Mouse (Mus musculus) activated CD4-positive, CD25-positive, alpha-beta regulatory T cell (primary cell): ENCODE data around the gene Gm21800. TPM values are rescaled to one million over a fixed set of nuclear protein-coding genes. Genes with fewer than 3 reads are reported as not detected.

ENCODE experiments used
- polyA plus RNA-seq, 2 experiments: library from polyadenylated mRNA; unstranded; fragments of 100-300 nt; shearing (Covaris generic); gene quantifications; one replicate each; pipeline ENCODE4 v1.2.1; 2017

Gm21800 gene
- not detected for polyA plus RNA-seq

DNA sequence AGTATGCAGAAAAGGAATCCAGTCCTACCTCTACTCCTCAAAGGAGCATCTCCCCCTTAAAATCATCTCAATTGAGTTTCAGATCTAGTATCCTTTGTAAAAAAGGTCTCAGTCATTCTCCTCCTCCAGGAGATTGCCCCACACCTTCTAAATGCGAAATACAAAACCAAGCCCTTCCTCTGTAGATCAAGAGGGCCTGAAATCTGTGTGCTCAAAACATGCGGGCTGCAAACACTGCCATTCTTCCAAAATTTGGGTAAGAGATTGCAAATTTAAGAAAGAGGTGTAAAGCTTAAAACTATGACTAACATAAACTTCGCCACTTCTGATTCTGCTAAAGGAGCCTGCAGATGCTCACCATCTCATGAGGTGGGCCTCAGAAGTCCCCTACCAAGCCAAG lies at the start of gene Gm21800:
Gm21800 (plus strand) TSS at position 301 of the 400 bp plus-strand sequence.

